Mouse (Mus musculus) left cerebral cortex, adult 9 months (tissue): ENCODE measurements around the gene Tubgcp4.
A peak's percentile ranks its signal among the peaks of the same experiment; 100 is the strongest.
"Not testable (repeated sequence)": the region's sequence is repeated elsewhere in the genome, so short reads cannot be mapped to it uniquely, and the experiment has no call there.

Experiments
- DNase-seq, 2 experiments: peaks; one replicate each; pipeline ENCODE4 v3.0.0; 2022; ENCODE audit warnings: low spot score in 2 of 2

The Tubgcp4 gene

DNA sequence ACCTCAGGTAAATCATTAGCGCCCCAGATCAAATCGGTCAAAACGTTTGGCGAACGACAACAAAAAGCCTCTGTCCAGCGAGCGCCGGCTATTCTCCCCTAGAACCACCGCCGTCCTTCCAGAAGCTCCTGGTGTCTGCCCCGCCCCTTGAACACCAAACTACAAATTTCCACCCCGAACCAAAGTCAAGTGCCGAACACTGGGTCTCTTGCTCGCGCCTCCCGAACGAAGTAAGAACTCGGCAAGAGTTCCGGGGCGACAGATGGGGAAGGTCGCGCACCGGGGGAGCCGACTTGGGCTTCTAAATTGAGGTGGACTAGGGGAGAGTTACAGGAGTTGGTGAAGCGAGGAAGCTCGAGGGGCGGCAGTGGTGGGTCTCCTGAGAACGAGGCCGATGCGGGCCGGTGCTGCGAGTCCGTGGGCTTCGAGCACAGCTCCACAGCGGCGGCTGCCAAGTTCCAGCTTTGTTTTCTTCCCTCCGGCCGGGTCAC, at the start of gene Tubgcp4:
Tubgcp4 (plus strand) TSS at position 174 of the 491 bp plus-strand sequence.
- no peak for DNase-seq

DNA sequence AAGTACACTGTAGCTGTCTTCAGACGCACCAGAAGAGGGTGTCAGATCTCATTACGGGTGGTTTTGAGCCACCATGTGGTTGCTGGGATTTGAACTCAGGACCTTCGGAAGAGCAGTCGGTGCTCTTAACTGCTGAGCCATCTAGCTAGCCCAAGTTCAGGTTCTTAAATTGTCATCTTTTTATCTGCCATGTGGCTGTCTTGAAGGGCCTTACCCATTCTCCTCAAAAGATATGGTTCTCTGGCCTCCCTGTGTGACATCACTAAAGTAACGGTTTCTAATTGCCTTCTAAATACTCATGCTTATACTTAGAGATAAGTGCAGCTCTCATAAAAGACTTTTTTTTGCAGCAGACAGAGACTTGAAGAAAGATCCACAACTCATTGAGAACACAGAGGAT, 44.2 kb upstream of the Tubgcp4 start:
- DNase-seq, result not testable (repeated sequence)

DNA sequence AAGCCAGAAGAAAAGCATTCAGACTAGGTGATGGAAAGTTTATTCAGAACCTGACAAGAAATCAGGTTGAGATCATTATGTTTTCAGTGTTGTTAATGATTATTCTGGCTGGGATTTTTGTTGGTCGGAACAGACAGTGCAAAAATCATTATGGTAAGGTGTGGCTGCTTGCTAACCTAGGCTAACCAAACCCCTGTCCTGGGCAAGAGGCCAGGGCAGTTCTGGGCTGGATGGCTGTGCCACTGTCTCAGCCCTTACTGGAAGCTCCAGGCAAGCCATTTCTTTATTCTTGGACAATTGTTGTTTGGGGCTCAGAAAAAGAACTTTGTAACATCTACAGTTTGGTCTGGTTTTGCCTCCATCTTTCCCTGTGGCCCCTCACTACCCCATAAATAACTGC, 42.9 kb upstream of the Tubgcp4 start:
- DNase-seq, result no peak

DNA sequence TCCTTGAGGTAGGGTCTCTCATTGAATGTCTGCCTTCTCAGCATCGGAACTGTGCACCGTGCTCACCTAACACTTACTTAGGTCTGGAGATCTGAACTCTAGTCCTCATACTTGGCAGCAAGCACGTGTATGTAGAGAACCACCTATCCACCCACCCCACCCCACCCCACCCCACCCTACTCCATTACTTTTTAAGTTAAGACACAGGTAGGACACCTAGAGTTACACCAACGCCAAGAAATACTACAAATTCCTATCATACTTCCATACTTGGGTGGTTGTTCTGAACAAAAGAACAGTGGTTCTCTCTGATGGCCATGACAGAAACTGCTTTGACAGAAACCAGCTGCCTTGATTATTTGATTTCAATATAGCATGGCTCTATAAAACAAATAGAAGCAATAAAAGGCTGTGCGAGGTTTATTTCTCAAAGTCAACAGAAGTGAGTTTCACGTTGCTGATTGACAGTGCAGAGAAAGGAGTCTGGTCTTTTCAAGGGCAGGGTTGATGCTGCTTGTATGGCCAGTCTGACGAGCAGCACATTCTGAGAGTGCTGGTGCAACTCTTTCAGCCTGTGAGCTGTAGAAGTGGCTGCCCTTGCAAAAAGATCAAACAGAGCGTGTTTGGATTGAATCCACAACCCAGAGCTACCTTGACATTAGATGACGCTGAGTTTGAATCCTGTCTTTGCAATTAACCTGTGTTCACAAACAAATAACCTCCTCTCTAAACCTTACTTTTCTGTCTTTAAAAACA, 41.4 kb upstream of the Tubgcp4 start:
- DNase-seq, result no peak

DNA sequence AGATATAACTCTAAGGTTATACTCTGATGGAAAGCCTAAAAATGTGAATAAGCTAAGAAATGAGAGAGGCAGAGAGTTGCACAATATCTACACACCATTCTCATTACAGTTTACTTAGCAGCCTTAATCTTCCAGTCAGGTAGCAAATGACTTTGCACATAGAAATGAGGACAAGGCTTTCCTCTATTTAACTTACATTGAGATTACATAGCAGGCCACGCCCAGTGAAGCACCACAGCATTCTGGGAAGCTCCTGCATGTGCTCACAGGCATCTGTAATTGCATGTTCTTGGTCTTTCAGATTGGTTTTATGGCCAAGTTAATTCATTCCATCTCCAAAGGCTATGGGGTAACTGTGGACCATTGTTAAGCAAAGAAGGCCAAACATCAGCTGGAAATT, 37.6 kb upstream of the Tubgcp4 start:
- no peak for DNase-seq

DNA sequence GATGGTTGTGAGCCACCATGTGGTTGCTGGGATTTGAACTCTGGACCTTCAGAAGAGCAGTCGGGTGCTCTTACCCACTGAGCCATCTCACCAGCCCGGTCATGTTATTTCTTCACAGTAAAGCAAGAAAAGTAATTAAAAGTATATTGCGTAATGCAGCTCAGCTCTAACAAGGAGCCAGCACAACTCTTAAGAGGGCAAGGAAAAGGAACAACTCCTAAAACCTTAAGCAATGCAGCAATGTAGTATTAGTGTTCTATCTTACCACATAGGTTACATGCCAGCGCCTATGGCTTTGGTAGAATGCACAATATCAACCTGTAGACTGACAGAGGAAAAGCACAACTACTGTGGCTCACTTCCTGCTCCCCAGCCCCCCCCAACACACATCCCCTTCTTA, 33.1 kb upstream of the Tubgcp4 start:
- DNase-seq, result no peak

DNA sequence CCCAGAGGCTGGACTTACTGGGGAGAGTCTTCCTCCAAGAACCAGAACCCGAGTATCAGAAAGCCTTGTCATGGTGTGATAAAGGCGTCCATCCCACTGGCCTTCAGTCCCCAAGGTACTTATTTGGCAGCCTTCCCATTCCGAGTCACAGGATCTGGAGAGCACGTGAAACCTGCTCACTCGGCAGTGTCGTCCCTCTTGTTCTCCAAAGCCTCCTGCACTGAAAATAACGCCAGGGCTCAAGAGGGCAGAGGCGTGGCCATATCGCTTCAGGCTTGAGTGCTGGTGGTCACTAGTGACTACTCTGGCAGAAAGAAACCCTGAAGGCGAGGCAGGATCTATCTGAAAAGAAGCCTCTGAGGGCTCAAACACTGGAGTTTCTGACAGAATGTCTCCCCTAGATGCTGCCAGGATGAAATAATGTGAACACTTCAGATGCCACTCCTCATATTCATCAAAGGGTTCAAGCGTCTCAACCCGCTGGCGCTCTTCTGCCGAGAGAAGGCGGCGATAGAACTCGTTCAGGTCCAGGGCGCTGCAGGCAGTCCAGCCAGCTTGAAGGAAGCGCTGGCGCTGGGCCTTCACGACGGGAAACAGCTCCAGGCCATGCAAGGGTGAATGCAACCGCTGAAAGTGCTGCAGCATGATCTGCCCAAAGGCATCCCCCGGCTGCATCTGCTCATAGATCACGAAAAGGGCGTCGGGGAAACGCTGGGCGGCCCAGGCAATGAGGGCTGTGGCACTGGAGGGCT, 31.0 kb upstream of the Tubgcp4 start:
- no peak for DNase-seq

DNA sequence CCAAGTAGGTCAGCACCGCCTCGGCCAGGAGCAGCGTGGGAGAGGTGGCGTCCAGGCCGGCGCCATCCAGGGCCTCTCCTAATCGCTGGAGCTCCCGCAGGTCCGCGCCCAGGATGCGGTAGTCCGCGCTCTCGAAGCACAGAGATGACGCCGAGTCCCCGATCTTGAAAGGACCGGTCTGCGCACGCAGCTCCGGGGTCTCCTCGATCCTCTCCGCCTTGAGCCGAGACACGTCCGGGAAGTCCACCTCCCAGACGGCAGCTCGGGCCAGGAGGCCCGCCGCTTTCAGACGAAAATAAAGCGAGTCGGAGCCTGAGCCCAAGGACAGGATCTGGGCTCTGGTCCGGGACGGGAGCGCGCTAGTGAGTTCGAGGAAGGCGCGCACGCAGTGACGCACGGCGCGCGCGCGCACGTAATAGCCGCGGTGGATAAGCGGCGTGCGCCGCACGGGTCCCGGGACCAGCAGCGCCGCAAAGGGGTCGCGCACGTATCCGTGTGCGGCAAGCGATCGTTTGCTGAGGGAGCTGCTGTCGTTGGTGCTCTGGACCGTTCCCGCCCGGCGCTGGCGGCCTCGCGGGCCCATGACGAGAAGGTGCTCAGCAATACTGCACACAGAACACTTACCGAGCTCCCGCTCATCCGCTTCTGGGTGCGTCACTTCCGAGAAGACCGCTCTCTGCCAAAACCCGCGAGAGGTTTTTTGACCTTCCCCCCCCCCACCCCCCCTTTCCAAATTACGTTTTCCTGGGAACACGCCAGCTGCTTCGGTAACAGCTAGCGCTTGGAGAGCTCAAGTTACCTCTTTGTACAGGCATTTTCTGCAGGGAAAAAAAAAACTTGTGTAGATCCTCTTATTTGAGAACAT, 30.2 kb upstream of the Tubgcp4 start, which contains the start of the genes Adal and Lcmt2:
Adal (plus strand) TSS at position 411 of the 865 bp plus-strand sequence.
Lcmt2 (minus strand) TSS at position 636 of the 865 bp plus-strand sequence.
- DNase-seq, result peak; percentile 75 to 93

DNA sequence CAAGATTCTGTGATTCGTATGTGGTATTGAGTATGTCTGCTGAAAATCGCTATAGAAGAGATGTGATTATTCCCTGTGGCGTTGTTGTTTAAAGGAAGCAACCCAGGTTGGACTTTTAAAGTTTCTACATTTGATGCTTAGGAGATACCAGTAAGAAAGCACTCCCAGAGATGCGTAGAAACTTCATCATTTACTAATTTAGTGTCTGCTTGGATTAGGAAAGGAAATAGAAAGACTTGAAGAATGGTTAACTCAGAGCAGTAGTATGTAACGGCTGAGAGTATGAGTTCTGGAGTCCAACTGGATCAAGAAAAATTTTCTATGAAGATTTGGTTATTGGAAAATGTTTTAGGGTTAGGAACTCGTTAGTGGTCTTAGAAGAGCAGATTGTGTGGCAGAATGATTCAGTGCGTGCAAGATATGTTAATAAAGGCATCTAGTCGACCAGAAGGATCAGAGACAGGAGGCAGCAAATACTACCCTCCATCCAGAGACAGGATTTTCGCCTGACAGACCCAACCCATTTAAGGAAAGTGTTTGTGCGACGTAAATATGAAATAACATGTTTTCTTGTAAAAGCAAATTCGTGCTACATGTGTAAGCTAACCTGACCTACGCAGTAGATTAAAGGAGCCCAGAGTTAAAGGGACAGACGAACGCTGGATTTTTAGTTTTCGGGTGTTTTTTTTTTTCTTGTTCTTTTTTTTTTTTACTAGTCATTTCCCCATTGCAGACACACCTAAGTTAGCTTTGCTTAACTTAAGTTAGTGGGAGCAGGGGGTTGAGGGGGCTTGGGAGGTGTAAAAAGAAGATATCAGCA, 29.0 kb upstream of the Tubgcp4 start:
- no peak for DNase-seq

DNA sequence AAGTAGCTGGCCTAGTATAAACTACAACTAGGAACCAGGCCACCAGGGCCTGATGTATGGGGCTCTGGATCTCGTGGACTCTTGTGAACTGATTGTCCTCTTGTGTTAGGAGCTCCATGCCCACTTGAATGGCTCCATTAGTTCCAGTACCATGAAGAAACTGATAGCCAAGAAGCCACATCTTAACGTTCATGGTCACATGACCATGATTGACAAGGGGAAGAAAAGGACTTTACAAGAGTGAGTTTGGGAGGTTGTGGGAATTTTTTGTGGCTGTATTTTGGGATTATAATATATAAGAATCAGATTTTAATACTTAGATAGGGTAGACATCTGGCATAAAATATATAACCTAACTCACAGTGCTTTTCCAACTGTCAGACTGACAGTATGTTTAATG, 28.0 kb upstream of the Tubgcp4 start:
- DNase-seq, result no peak

DNA sequence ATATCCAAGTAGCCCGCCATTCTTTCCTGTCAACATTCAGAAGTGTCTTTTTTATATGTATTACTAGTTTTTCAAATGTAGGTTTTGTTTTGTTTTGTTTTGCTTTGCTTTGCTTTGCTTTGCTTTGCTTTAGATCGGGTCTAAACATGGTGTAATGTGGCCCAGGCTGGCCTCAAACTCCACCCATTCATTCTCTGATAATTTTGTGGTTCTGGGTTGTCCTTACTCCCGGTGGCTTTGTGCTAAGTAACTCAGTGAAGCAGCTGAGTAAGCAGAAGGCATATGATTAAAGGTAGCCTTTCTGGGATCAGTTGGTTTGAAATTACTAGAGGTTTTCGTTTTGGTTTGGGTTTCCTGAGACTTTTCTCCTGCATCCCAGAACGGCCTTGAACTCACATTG, 20.8 kb upstream of the Tubgcp4 start:
- no peak for DNase-seq

DNA sequence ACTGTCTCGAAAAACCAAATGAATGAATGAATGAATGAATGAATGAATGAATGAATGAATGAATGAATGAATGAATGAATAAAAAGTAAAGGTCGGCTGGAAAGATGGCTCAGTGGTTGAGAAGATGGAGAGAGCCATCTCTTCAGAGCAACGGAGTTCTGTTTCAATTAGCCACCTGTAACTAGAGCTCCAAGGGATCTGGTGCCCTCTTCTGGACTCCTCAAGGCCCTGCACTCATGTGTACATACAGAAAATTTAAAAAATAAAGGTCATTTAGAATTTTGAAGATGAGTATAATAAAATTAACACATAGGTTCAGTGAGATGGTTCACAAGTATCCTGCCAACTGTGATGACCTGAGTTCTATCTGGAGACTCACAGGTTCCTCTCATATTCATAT, 17.4 kb upstream of the Tubgcp4 start:
- DNase-seq, result no peak

DNA sequence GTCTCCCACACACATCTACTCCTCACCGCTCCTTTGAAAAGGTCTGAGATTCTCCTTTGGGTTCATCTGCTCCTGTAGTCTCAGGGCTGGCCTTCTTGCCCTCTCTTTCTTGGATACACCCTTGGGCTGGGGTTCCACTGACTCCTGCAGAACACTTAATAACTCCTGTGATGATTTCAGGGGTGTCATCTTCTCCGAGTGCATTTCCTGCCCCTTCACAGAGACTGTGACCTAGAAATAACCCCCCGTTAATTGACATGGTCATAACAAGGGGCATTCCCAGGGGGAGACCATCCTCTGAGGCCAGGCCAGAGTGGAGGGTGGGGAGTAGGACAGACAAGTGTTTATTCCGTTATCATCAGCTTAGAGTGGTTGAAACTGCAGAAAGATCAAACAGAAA, 1.3 kb upstream of the Tubgcp4 start:
- DNase-seq, result no peak

DNA sequence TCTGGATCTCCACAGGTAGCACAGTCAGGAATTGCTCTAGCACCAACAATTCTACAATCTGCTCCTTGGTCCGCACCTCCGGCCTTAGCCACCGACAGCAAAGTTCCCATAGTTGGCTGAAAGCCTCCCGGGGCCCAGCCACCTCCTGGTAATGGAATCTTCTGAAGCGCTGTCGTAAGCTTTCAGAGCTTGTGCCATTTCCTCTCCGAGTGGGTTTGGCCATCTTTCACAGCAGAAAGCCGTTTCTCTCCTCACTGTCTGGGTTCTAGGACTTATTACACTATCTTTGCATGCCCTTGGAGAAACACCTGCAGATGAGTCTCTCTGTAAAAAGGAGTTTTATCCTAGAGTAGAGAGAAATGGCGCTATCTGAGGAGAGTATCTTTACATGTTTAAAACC, 552 bp upstream of the Tubgcp4 start:
- DNase-seq, result no peak

DNA sequence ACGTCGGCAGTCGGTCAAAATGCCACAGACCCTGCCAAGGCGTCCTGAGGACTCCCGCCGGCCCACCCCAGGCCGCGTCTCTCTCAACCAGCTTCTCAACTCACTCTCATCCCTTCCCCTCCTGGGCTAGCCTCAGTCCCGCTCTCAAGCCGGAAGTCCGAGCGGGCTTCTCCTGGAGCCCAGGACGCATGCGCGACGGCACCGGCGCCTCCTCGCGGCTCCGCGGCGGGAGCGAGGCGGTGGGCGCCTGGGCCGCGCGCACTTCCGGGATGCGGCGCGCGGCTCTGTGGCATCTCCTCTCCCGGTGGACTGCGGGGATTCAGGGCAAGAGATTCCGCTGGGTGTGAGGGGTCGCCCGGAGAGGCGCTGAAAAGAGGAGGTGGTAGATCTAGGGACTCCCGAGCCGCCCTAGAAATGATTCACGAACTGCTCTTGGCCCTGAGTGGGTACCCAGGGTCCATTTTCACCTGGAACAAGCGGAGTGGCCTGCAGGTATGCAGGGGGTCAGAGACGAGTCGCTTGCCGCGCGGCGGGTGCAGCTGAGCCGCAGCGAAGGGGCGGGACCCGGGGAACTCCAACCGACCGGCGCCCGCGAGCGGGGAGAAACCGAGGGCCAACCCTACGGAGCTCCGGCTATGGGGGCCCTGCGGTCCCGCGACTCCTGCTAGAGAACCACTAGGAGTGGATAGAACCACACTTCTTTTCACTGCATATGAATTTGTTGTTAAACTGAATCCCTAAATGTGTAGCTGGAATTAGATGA, 707 bp downstream of the Tubgcp4 start, which contains the start of gene Zscan29:
Zscan29 (minus strand) TSS at position 146 of the 763 bp plus-strand sequence.
- DNase-seq, result peak; percentile 30 to 77

DNA sequence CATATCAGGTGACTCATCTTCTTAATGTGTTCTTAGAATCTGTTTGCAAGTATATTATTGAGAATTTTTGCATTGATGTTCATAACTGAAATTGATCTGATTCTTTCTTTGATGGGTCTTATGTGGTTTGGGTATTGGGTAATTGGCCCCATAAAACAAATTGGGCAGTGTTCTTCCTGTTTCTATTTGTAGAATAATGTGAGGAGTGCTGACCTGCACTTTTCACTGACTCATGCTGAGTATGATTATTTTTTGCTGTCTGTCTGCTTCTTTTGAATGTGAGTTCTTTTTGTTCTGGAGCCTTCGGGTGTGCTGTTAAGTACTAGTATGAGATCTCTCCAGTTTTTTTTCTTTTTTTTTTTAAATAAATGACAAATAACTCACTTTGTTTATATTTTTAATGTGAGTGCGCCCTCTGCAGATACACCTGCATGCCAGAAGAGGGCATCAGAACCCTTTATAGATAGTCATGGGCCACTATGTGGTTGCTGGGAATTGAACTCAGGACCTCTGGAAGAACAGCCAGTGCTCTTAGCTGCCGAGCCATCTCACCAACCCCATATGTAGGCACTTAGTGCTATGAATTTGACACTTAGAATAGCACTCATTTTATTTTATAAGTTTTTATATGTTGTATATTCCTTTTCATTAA, 8.5 kb downstream of the Tubgcp4 start:
- no peak for DNase-seq

DNA sequence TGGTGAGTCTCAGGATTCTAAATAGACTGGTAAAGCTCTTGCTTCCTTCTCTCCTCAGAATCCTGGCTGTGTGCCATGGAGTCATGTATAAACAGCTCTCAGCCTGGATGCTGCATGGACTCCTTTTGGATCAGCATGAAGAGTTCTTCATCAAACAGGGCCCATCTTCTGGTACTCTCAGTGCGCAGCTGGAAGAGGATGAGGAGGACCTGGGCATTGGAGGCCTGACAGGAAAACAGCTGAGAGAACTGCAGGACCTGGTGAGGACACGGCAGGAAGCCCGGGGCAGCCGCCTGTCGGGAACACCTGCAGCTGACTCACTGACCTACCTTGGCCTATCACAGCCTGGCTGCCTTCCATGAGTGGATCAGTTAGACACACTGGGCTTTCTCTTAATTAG, 13.0 kb downstream of the Tubgcp4 start:
- no peak for DNase-seq

DNA sequence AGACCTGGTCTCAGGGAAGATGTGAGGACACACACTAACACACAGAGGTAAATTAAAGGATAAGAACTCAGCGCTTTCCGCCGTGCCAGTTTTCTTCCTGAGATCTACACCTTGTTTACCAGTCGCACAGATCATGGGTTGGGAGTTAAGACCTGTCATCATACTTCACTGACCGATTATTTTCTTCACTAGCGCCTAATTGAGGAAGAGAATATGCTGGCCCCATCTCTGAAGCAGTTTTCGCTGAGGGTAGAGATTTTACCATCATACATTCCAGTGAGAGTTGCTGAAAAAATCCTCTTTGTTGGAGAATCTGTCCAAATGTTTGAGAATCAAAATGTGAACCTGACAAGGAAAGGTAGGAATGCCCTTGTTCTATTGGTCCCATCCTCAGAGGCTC, 13.7 kb downstream of the Tubgcp4 start:
- no peak for DNase-seq

DNA sequence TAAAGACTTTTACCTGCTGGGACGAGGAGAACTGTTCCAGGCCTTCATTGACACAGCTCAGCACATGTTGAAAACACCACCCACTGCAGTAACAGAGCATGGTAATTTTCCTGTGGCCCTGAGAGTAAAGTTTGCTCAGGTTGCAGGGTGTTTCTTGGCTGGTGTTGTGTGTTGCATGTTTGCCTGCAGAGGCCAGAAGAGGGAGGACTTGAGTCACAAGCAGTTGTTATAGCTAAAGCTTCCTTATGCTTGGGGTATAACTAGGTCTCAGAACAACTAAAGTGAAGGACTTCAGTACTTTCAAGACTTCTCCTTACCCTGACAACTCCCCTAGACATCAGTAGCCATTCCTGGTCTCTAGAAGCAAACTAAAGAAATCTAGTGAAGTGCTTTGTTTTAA, 18.1 kb downstream of the Tubgcp4 start:
- no peak for DNase-seq

DNA sequence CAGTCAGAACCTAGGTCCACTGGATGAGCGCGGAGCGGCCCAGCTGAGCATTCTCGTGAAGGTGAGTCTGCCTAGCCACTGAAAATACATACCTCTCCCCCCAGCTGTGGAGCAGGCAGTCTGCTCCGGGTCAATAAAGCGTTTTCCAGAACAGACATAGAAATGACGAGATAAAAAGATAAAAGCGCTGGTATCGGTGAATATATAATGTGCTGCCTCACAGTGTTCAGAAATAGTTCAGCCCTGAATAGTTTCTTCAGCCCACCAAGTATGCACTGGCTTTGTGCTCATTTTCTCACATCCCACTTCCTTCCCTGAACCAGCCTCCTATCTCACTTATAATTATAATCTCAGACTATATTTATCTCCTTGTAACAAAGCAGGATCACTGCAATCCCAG, 25.0 kb downstream of the Tubgcp4 start:
- DNase-seq, result peak; percentile 52 to 78
